Mouse (Mus musculus): ENCODE measurements around the gene Gss.

DNA sequence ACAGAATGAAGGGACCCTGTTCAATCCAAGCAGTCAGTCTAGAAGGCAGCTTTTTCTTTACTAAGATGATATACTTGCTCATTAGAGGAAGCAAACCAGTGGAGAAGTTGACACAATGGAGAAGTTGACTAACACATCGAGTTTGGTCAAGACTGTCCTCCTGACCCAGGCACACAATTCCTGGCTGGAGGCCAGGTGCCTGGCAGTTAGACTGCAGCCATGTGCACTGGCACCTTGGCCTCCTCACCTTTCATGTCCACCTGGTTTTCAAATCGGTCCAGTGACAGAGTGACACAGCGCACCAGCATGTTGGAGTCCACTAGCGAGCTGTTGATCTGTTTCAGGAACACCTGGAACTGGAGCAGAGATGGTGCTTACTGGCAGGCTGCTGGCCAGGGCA, 44.8 kb upstream of the Gss start:
- TF ChIP-seq CTCF (IDR thresholded peaks at IDR 0.05) = no peak
- TF ChIP-seq EP300 (IDR thresholded peaks at IDR 0.05) = no peak
